Mouse (Mus musculus) brain, embryonic 18.5 days (tissue): ENCODE data around the gene Sbpl.
A peak's percentile ranks its signal among the peaks of the same experiment; 100 is the strongest.
"Not testable (repeated sequence)": the region's sequence is repeated elsewhere in the genome, so short reads cannot be mapped to it uniquely, and the experiment has no call there.

Source experiments
- DNase-seq: peaks from one replicate; pipeline ENCODE4 v3.0.0-alpha.2; 2012; ENCODE audit warnings: low read depth, low spot score

Gene Sbpl

GRCm38 (mm10) chr17:23961573-23962122 is 6.6 kb upstream of the Sbpl start:
- no peak for DNase-seq

GRCm38 (mm10) chr17:23960084-23960738 is 5.1 kb upstream of the Sbpl start:
- peak; percentile 62 for DNase-seq

- not testable (repeated sequence) for DNase-seq
Observed at GRCm38 (mm10) chr17:23950828-23951227, 4.2 kb downstream of the Sbpl start.

GRCm38 (mm10) chr17:23949068-23949467 is 6.0 kb downstream of the Sbpl start:
- no peak for DNase-seq

GRCm38 (mm10) chr17:23947486-23947885 is 7.6 kb downstream of the Sbpl start:
- DNase-seq: not testable (repeated sequence)

- no peak for DNase-seq
Observed at GRCm38 (mm10) chr17:23941372-23941771, 13.7 kb downstream of the Sbpl start, which contains the start of gene Sbp. Gene Sbp, plus strand, starts transcription at chr17:23941672.

GRCm38 (mm10) chr17:23931157-23931556 is 23.9 kb downstream of the Sbpl start:
- DNase-seq: no peak

- peak; percentile 32 for DNase-seq
Observed at GRCm38 (mm10) chr17:23925090-23925493, 30.0 kb downstream of the Sbpl start.

- DNase-seq: peak; percentile 77
Observed at GRCm38 (mm10) chr17:23924531-23925007, 30.5 kb downstream of the Sbpl start.

- not testable (repeated sequence) for DNase-seq
Observed at GRCm38 (mm10) chr17:23917158-23917557, 37.9 kb downstream of the Sbpl start, which contains the start of gene Dcpp3. Gene Dcpp3, plus strand, starts transcription at chr17:23917458.
